Mouse (Mus musculus) liver, embryonic 16.5 days (tissue): Measurements from ENCODE around the gene Rfx7. TPM values are rescaled to one million over a fixed set of nuclear protein-coding genes. Genes with fewer than 3 reads are reported as not detected.
A peak's percentile ranks its signal among the peaks of the same experiment; 100 is the strongest.
"Not testable (repeated sequence)": the region's sequence is repeated elsewhere in the genome, so short reads cannot be mapped to it uniquely, and the experiment has no call there.

Experiments
- ATAC-seq: fragments of 200-750 bp; cut with Nextera tagmentation; 2 replicates; pipeline ENCODE4 v1.8.0; 2017; ENCODE audit warnings: low read depth, mild to moderate bottlenecking, moderate number of reproducible peaks, moderate library complexity
- H3K27ac ChIP-seq: fragments of 300-500 bp; sonication (generic); 2 replicates; pipeline ENCODE4 v1.5.1; 2014; ENCODE audit warnings: mild to moderate bottlenecking, low read length
- H3K27me3 ChIP-seq: fragments of 300-500 bp; sonication (generic); 2 replicates; pipeline ENCODE4 v1.6.1; 2014; ENCODE audit warnings: low read depth, low read length, mixed read lengths; ENCODE audit not compliant: control insufficient read depth, insufficient read depth
- H3K36me3 ChIP-seq: fragments of 300-500 bp; sonication (generic); 2 replicates; pipeline ENCODE4 v1.6.1; 2014; ENCODE audit warnings: mild to moderate bottlenecking; ENCODE audit not compliant: control insufficient read depth, insufficient read depth
- H3K4me1 ChIP-seq: fragments of 300-500 bp; sonication (generic); 2 replicates; pipeline ENCODE4 v1.6.1; 2014; ENCODE audit warnings: low read depth, low read length, mixed read lengths; ENCODE audit not compliant: control insufficient read depth
- H3K4me2 ChIP-seq: fragments of 300-500 bp; sonication (generic); 2 replicates; pipeline ENCODE4 v1.6.1; 2014; ENCODE audit warnings: low read depth, low read length, mixed read lengths
- H3K4me3 ChIP-seq: fragments of 300-500 bp; sonication (generic); 2 replicates; pipeline ENCODE4 v1.5.1; 2014; ENCODE audit warnings: low read depth, mild to moderate bottlenecking, low read length
- H3K9ac ChIP-seq: fragments of 300-500 bp; sonication (generic); 2 replicates; pipeline ENCODE4 v1.6.1; 2014; ENCODE audit warnings: low read depth, low read length
- H3K9me3 ChIP-seq: fragments of 300-500 bp; sonication (generic); replicated peaks from 2 replicates; pipeline ENCODE4 v1.6.1; 2016; ENCODE audit warnings: low read length; ENCODE audit not compliant: control insufficient read depth
- WGBS: fragments of 180-500 bp; shearing (Covaris S2); extraction: QIAGEN DNeasy Blood & Tissue Kit; methylation state at CpG from one replicate; pipeline ENCODE4 v1.1.7; 2014; ENCODE audit not compliant: insufficient replicate concordance; 5-methylcytosine and 5-hydroxymethylcytosine counted together
- polyA plus RNA-seq: library from polyadenylated mRNA; unstranded; fragments of >200 nt; fragmentation: Nextera tagmentation; extraction: Ambion mirVana; gene quantifications from 2 replicates; pipeline ENCODE4 v1.2.1, GENCODE M21; 2015

Rfx7 gene
- polyA plus RNA-seq, 1 experiment from 2014 or later: 2.1 TPM

DNA sequence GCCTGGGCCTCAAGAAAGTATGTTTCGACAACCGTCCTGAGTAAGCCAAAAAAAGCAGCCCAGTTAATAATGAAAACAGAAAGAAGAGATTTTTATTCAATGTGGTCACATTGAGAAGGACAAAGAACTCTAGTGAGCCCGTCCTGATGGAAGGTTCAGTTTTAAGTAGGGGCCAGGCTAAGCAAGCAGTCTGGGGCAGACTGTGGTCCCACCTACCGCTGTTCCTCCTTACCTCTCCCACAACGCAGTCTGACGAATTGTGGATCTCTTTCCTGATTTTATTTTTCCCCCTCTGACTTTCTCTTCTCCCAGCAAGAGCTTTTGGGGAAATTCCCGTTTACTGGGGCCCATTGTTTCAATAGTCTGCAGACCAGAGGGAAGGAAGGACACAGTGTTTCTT, 108.6 kb downstream of the Rfx7 start:
- H3K27me3 ChIP-seq: no peaks in the 10 kb centered on the region
- peaks cover 26% of the 10 kb centered on the region for H3K4me1 ChIP-seq
- H3K27ac ChIP-seq: peak overlapping the region; percentile 91
- H3K4me3 ChIP-seq: no peak overlapping the region
- no peaks in the 10 kb centered on the region for H3K9me3 ChIP-seq
- H3K4me2 ChIP-seq: peak overlapping the region; percentile 91
- H3K36me3 ChIP-seq: no peaks in the 10 kb centered on the region
- H3K9ac ChIP-seq: no peak overlapping the region
- WGBS: 38% methylated on average over 7 of the region's 7 CpGs
- no peak for ATAC-seq

GRCm38 (mm10) chr9:72641093-72641680, 109.1 kb downstream of the Rfx7 start:
- no peak overlapping the region for H3K4me2 ChIP-seq
- H3K27me3 ChIP-seq: no peaks in the 10 kb centered on the region
- H3K27ac ChIP-seq: peak overlapping the region; percentile 91
- peaks cover 26% of the 10 kb centered on the region for H3K4me1 ChIP-seq
- no peak for ATAC-seq
- no peak overlapping the region for H3K4me3 ChIP-seq
- no peaks in the 10 kb centered on the region for H3K9me3 ChIP-seq
- 70% methylated on average over 6 of the region's 6 CpGs for WGBS
- no peak overlapping the region for H3K9ac ChIP-seq
- H3K36me3 ChIP-seq: no peaks in the 10 kb centered on the region

DNA sequence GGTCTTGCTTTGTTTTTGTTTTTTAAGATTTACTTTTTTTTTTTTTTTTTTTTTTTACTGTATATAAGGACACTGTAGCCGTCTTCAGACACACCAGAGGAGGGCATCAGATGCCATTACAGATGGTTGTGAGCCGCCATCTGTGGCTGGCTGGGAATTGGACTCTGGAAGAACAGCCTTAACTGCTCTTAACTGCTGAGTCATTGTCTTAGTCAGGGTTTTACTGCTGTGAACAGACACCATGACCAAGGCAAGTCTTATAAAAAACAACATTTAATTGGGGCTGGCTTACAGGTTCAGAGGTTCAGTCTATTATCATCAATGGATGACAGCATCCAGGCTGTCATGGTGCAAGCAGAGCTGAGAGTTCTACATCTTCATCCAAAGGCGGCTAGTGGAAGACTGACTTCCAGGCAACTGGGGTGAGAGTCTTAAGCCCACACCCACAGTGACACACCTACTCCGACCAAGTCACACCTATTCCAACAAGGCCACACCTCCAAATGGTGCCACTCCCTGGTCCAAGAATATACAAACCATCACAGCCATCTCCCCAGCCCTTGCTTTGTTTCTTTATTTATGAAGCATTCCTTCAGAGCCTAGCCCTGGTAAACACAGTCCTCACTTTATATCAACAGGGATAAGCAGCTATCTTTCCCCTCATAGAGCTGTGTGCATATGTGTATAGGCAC, 110.9 kb downstream of the Rfx7 start:
- ATAC-seq, H3K36me3 ChIP-seq, H3K4me2 ChIP-seq, H3K9me3 ChIP-seq, H3K27ac ChIP-seq, H3K27me3 ChIP-seq, H3K4me3 ChIP-seq, H3K9ac ChIP-seq: not testable (repeated sequence)
- whole genome bisulfite sequencing: 79% methylated on average over 4 of the region's 4 CpGs
- H3K4me1 ChIP-seq: peaks cover 26% of the 10 kb centered on the region

GRCm38 (mm10) chr9:72643651-72644417, 111.8 kb downstream of the Rfx7 start:
- no peak overlapping the region for H3K9ac ChIP-seq
- no peaks in the 10 kb centered on the region for H3K36me3 ChIP-seq
- peaks cover 26% of the 10 kb centered on the region for H3K4me1 ChIP-seq
- H3K9me3 ChIP-seq: no peaks in the 10 kb centered on the region
- no peak overlapping the region for H3K4me3 ChIP-seq
- ATAC-seq: no peak
- H3K27ac ChIP-seq: 0 out of 2 replicates have a peak overlapping the region, but pooled peaks have one; percentile 14
- no peak overlapping the region for H3K4me2 ChIP-seq
- WGBS: 72% methylated on average over 6 of the region's 6 CpGs
- no peaks in the 10 kb centered on the region for H3K27me3 ChIP-seq

- H3K4me3 ChIP-seq: no peak overlapping the region
- no peaks in the 10 kb centered on the region for H3K9me3 ChIP-seq
- H3K27me3 ChIP-seq: no peaks in the 10 kb centered on the region
- H3K4me1 ChIP-seq: peaks cover 19% of the 10 kb centered on the region
- no peak overlapping the region for H3K4me2 ChIP-seq
- WGBS: 27% methylated on average over 6 of the region's 6 CpGs
- ATAC-seq: no peak
- no peaks in the 10 kb centered on the region for H3K36me3 ChIP-seq
- H3K9ac ChIP-seq: no peak overlapping the region
- 0 out of 2 replicates have a peak overlapping the region, but pooled peaks have one; percentile 14 for H3K27ac ChIP-seq
Measured at GRCm38 (mm10) chr9:72644418-72645110, 112.5 kb downstream of the Rfx7 start.

DNA sequence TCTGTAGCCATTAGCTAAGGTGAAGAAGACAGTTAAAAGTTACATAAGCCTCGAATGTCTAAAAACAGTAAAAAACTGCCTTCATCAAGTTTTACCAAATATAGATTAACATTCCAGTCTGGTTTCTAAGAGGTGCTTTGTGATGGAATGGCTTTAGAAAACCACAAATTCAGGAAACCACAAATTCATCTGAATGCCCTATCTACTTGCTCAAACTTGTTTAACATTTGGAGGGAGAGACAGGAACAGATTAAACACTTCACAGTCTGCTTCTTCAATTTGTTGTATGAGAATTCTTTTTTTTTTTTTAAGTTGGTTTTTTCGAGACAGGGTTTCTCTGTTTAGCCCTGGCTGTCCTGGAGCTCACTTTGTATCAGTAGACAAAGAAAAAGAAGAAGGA, 117.7 kb downstream of the Rfx7 start:
- H3K27me3 ChIP-seq: no peaks in the 10 kb centered on the region
- H3K9me3 ChIP-seq: no peaks in the 10 kb centered on the region
- no peak overlapping the region for H3K9ac ChIP-seq
- no peak for ATAC-seq
- H3K4me2 ChIP-seq: no peak overlapping the region
- H3K4me1 ChIP-seq: no peaks in the 10 kb centered on the region; the same call in 1 of the 2 replicates
- no peaks in the 10 kb centered on the region for H3K36me3 ChIP-seq
- WGBS: 11% methylated on average over 2 of the region's 2 CpGs
- no peak overlapping the region for H3K4me3 ChIP-seq
- H3K27ac ChIP-seq: no peak overlapping the region

DNA sequence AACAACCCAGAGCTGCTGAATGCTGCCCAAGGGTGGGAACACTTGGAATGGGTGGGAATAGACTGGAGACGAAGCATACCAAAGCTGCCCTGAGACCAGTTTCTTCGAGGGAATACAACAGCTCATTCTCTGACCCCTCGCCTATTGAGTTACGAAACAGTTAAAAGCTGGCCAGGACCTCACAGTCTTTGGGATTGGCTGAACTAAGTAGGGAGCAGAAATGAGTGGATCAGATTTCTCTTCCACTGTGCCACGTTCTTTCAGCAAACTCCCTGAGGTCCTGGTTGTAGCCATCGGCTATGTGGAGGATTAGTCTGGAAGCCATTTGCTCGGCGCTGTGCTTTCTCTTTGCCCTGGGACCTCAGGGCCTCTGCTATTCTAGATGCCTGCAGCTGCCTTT, 120.9 kb downstream of the Rfx7 start:
- Histone ChIP-seq H3K4me2 (no peak overlapping the region), H3K4me3 (no peak overlapping the region), H3K9ac (no peak overlapping the region), H3K27ac (no peak overlapping the region), H3K9me3 (no peaks in the 10 kb centered on the region), H3K27me3 (no peaks in the 10 kb centered on the region), H3K36me3 (no peaks in the 10 kb centered on the region), H3K4me1 (peaks cover 12% of the 10 kb centered on the region)
- WGBS: 49% methylated on average over 8 of the region's 8 CpGs
- ATAC-seq: peak; percentile 57; the same call in 1 of the 2 replicates

DNA sequence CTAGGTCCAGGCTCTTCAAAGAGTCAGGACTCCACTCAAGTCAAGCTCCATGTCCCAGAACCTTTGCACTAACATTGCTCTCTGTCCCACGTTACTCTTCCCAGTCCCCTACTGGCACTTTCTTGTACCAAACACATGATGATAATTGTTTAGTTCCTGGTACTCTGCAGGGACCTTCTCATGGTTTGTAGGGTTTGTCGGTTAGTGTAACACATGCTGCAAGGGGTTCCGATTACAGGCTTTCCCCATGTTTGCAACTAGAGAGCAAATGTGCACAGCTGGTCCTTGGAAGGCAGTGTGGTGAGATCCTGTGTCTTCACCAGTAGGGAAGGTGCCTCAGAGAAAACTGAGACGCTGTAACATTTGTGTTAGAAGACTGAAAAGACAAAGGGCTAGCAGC, 121.5 kb downstream of the Rfx7 start:
- Histone ChIP-seq H3K27me3 (no peaks in the 10 kb centered on the region), H3K4me3 (no peak overlapping the region), H3K4me1 (peaks cover 12% of the 10 kb centered on the region), H3K9ac (no peak overlapping the region), H3K4me2 (no peak overlapping the region), H3K27ac (no peak overlapping the region), H3K36me3 (no peaks in the 10 kb centered on the region), H3K9me3 (no peaks in the 10 kb centered on the region)
- no peak for ATAC-seq
- WGBS: 62% methylated on average over 4 of the region's 4 CpGs
